In genomic region chr1:90476556-90477243, GRCm38 (mm10) we compare ENCODE assay signal across 10 mouse cellular contexts.
DNase-seq lines count a peak whose midpoint lies in the region; ATAC-seq lines count a peak whose summit lies in the region.
"Had no signal": no experiment of that assay in that cellular context is flagged by ENCODE, and none has a peak within 500 bp of the region (broad histone marks: within the 10 kb centered on the region; RNA-seq: fewer than 3 reads in every experiment).

No protein-coding gene starts in this region.

- H3K4me3 ChIP-seq in heart, embryonic 13.5 days: no peak overlapping the region
- no peak overlapping the region for H3K4me3 ChIP-seq in neural tube, embryonic 11.5 days (ENCODE audit: low read depth, low read length)
- no peak overlapping the region for H3K4me3 ChIP-seq in kidney, embryonic 15.5 days (replicated peaks)
- no peak overlapping the region for H3K4me3 ChIP-seq in stomach, embryonic 16.5 days (replicated peaks; ENCODE audit: low read length)
- H3K4me3 ChIP-seq: lung, embryonic 15.5 days had no signal

- H3K36me3 ChIP-seq in heart, embryonic 13.5 days: no peaks in the 10 kb centered on the region
- no peaks in the 10 kb centered on the region for H3K36me3 ChIP-seq in neural tube, embryonic 11.5 days (ENCODE audit: control insufficient read depth, insufficient read depth, low read length)
- H3K36me3 ChIP-seq in kidney, embryonic 15.5 days: no peaks in the 10 kb centered on the region
- H3K36me3 ChIP-seq in stomach, embryonic 16.5 days (ENCODE audit: control insufficient read depth, insufficient read depth, low read length): no peaks in the 10 kb centered on the region
- H3K36me3 ChIP-seq: lung, embryonic 15.5 days had no signal

- peaks cover 5% of the 10 kb centered on the region; the same call in 1 of the 2 replicates for H3K4me1 ChIP-seq in heart, embryonic 13.5 days
- peaks cover 13% of the 10 kb centered on the region for H3K4me1 ChIP-seq in neural tube, embryonic 11.5 days (ENCODE audit: control insufficient read depth, insufficient read depth, low read length)
- H3K4me1 ChIP-seq in kidney, embryonic 15.5 days: peaks cover 49% of the 10 kb centered on the region
- peaks cover 12% of the 10 kb centered on the region; the same call in 1 of the 2 replicates for H3K4me1 ChIP-seq in stomach, embryonic 16.5 days (ENCODE audit: control insufficient read depth, insufficient read depth, low read length)

- intact Hi-C loops in heart, postnatal 10 days (cut with DNase I): no loop called here

- no peak overlapping the region for H3K4me2 ChIP-seq in heart, embryonic 13.5 days
- no peak overlapping the region for H3K4me2 ChIP-seq in neural tube, embryonic 11.5 days (ENCODE audit: low read depth)
- H3K4me2 ChIP-seq in kidney, embryonic 15.5 days: no peak overlapping the region
- H3K4me2 ChIP-seq in stomach, embryonic 16.5 days (ENCODE audit: low read depth, low read length): no peak overlapping the region
- H3K4me2 ChIP-seq: lung, embryonic 15.5 days had no signal

- WGBS in heart, embryonic 13.5 days: 55% methylated on average over 9 of the region's 9 CpGs
- 37% methylated on average over 9 of the region's 9 CpGs for WGBS in neural tube, embryonic 11.5 days
- WGBS in kidney, embryonic 15.5 days: 19% methylated on average over 9 of the region's 9 CpGs
- WGBS in stomach, embryonic 16.5 days: 27% methylated on average over 9 of the region's 9 CpGs

- H3K9me3 ChIP-seq in heart, embryonic 13.5 days: no peaks in the 10 kb centered on the region
- no peaks in the 10 kb centered on the region for H3K9me3 ChIP-seq in neural tube, embryonic 11.5 days (ENCODE audit: control insufficient read depth, low read length)
- 0 out of 2 replicates have a peak, but pooled peaks cover 2% of the 10 kb centered on the region for H3K9me3 ChIP-seq in kidney, embryonic 15.5 days (replicated peaks)
- H3K9me3 ChIP-seq in stomach, embryonic 16.5 days (replicated peaks; ENCODE audit: control insufficient read depth, low read length): no peaks in the 10 kb centered on the region
- H3K9me3 ChIP-seq: lung, embryonic 15.5 days had no signal

- DNase-seq in heart, postnatal 10 days: no peak
- DNase-seq in neural tube, embryonic 11.5 days (ENCODE audit: low spot score): no peak
- no peak for DNase-seq in neural tube, embryonic 10.5 days (ENCODE audit: extremely low spot score, low spot score)
- DNase-seq in lung, postnatal 4 days: no peak
- no peak for DNase-seq in layer of hippocampus, postnatal 25 days (ENCODE audit: extremely low spot score in 1 of 2, low spot score in 1 of 2)
- DNase-seq: cerebellum, postnatal 10 days had no signal

- ATAC-seq in heart, embryonic 13.5 days (ENCODE audit: extremely low read depth, insufficient number of reproducible peaks, low FRiP score, low TSS enrichment): no peak
- peak; percentile 67; the same call in 1 of the 2 replicates for ATAC-seq in neural tube, embryonic 11.5 days (ENCODE audit: insufficient read depth, low FRiP score, low TSS enrichment)
- ATAC-seq in kidney, embryonic 15.5 days (replicated peaks; ENCODE audit: low FRiP score): peak; percentile 76
- no peak for ATAC-seq in stomach, embryonic 16.5 days (ENCODE audit: insufficient read depth, low FRiP score)

- no peak overlapping the region for H3K9ac ChIP-seq in heart, embryonic 13.5 days
- no peak overlapping the region for H3K9ac ChIP-seq in neural tube, embryonic 11.5 days (ENCODE audit: low read length)
- no peak overlapping the region for H3K9ac ChIP-seq in kidney, embryonic 15.5 days
- no peak overlapping the region for H3K9ac ChIP-seq in stomach, embryonic 16.5 days (ENCODE audit: low read length)
- H3K9ac ChIP-seq: lung, embryonic 15.5 days had no signal

- 0 out of 2 replicates have a peak overlapping the region, but pooled peaks have one; percentile 15 for H3K27ac ChIP-seq in heart, embryonic 13.5 days (replicated peaks)
- H3K27ac ChIP-seq in neural tube, embryonic 11.5 days (ENCODE audit: low read depth, low read length): peak overlapping the region; percentile 21; the same call in 1 of the 2 replicates
- peak overlapping the region; percentile 75 for H3K27ac ChIP-seq in kidney, embryonic 15.5 days
- peak overlapping the region; percentile 42; the same call in 1 of the 2 replicates for H3K27ac ChIP-seq in stomach, embryonic 16.5 days (ENCODE audit: low read length)
- H3K27ac ChIP-seq: lung, embryonic 15.5 days had no signal

- no peaks in the 10 kb centered on the region; the same call in 1 of the 2 replicates for H3K27me3 ChIP-seq in heart, embryonic 13.5 days (replicated peaks)
- no peaks in the 10 kb centered on the region for H3K27me3 ChIP-seq in neural tube, embryonic 11.5 days (ENCODE audit: control insufficient read depth, insufficient read depth, low read length)
- no peaks in the 10 kb centered on the region for H3K27me3 ChIP-seq in kidney, embryonic 15.5 days
- H3K27me3 ChIP-seq in stomach, embryonic 16.5 days (ENCODE audit: control insufficient read depth, insufficient read depth, low read length): no peaks in the 10 kb centered on the region

Comparison
In these comparisons a context has a peak if more than half of its experiments do, and no peak if none do; other contexts are left out.
1. ATAC-seq: peak in neural tube, embryonic 11.5 days (single experiment) and kidney, embryonic 15.5 days (single experiment); none in heart, embryonic 13.5 days (single experiment) and stomach, embryonic 16.5 days (single experiment).
2. H3K27ac ChIP-seq: peak in every context shown above with its lines; median percentile 75 in kidney, embryonic 15.5 days; 42 in stomach, embryonic 16.5 days; 21 in neural tube, embryonic 11.5 days; 15 in heart, embryonic 13.5 days.